Mouse (Mus musculus) G1E (cell line): Measurements from ENCODE around the gene Rftn1. TPM values are rescaled to one million over a fixed set of nuclear protein-coding genes. Genes with fewer than 3 reads are reported as not detected.

Experiments used
- ATAC-seq: 2 replicates; pipeline ENCODE4 v1.8.0; 2016; ENCODE audit warnings: mild to moderate bottlenecking; ENCODE audit not compliant: insufficient number of reproducible peaks, poor library complexity, low FRiP score, severe bottlenecking; ENCODE audit errors: extremely low read depth
- DNase-seq: peaks from one replicate; pipeline ENCODE4 v3.0.0; 2012; ENCODE audit warnings: low spot score
- H3K27me3 ChIP-seq: 2 replicates; pipeline ENCODE4 v1.6.1; 2012; ENCODE audit warnings: mild to moderate bottlenecking, low read length, inconsistent platforms; ENCODE audit not compliant: insufficient read depth
- H3K36me3 ChIP-seq: replicated peaks from 2 replicates; pipeline ENCODE3; 2012; ENCODE audit warnings: mild to moderate bottlenecking, inconsistent platforms
- H3K4me1 ChIP-seq: 2 replicates; pipeline ENCODE4 v1.6.1; 2012; ENCODE audit warnings: low read depth, low read length, inconsistent platforms, mixed read lengths; ENCODE audit not compliant: insufficient read depth
- H3K4me3 ChIP-seq: 2 replicates; pipeline ENCODE4 v1.5.1; 2012; ENCODE audit warnings: low read depth, mild to moderate bottlenecking, inconsistent platforms, low read length, moderate library complexity, mixed read lengths
- H3K9me3 ChIP-seq: replicated peaks from 2 replicates; pipeline ENCODE4 v1.6.1; 2012; ENCODE audit warnings: inconsistent platforms
- CTCF ChIP-seq: IDR thresholded peaks from 2 replicates; pipeline ENCODE4 v1.5.1; 2012; ENCODE audit warnings: low read depth, low read length, inconsistent platforms, mixed read lengths
- GATA1 ChIP-seq: IDR thresholded peaks from 2 replicates; pipeline ENCODE4 v1.6.1; 2012; ENCODE audit warnings: borderline replicate concordance, low read length, inconsistent platforms, mixed read lengths
- GATA2 ChIP-seq: IDR thresholded peaks from 2 replicates; pipeline ENCODE4 v1.6.1; 2012; ENCODE audit warnings: low read depth, low read length, inconsistent platforms, borderline replicate concordance
- POLR2AphosphoS5 ChIP-seq: IDR thresholded peaks from 2 replicates; pipeline ENCODE4 v1.6.1; 2012; ENCODE audit warnings: low read depth, low read length, inconsistent platforms; ENCODE audit not compliant: insufficient replicate concordance
- TAL1 ChIP-seq: conservative IDR thresholded peaks from 2 replicates; pipeline ENCODE4 v1.6.1; 2012; ENCODE audit warnings: low read depth, low read length, inconsistent platforms, mixed read lengths
- polyA plus RNA-seq: library from polyadenylated mRNA; stranded (reverse); fragments of >175 nt; gene quantifications from 2 replicates; pipeline ENCODE4 v1.2.3, GENCODE M21; 2012
- total RNA-seq, 2 experiments: library from RNA; stranded (forward) in 1 of 2; stranded (reverse) in 1 of 2; fragments of 200-1000 nt in 1 of 2; fragments of >200 nt in 1 of 2; fragmentation: Nextera tagmentation in 1 of 2; gene quantifications; 2 replicates each; pipeline ENCODE4 v1.2.3; 2014 to 2017

Gene Rftn1
- total and polyA plus RNA-seq, 3 experiments = not detected

DNA sequence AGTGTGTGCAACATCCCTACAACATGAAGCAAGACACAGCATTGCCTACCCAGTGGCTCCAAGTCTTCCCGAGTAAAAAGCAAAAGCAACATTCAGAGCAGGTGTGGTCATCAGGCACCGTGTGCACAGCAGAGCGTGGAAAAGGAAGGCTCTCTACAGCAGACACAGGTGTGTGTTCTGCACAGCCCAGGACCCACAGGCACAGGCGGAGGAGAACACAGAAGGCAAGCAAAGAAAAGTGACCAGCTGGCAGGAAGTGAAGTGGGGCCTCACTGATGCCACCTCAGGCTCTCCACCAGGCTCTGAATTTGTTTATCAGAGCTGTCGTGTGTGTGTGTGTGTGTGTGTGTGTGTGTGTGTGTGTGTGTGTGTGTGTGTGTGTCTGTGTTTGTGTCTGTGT lies 17.1 kb downstream of the Rftn1 start:
- no peak for DNase-seq
- no peaks in the 10 kb centered on the region for H3K36me3 ChIP-seq

DNA sequence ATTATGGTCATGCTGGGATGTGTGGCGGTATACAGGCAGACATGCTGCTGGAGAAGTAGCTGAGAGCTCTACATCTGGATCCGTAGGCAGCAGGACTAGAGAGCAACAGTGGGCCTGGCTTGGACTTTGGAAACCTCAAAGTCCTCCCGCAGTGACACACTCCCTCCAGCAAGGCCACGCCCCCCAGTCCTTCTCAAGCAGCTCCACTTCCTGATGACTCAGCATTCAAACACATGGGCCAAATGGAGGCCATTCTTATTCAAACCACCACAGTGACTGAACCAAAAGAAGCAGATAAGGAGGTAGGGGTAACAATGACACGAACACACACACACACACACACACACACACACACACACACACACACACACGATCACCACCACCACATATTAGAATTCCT lies 17.7 kb downstream of the Rftn1 start:
- ATAC-seq = no peak

More for the DNA sequence above, 17.1 kb downstream of the Rftn1 start:
- H3K27me3 ChIP-seq = no peaks in the 10 kb centered on the region
- TF ChIP-seq GATA2 (no peak), GATA1 (no peak), TAL1 (no peak), POLR2AphosphoS5 (no peak), CTCF (no peak)
- no peak overlapping the region for H3K4me3 ChIP-seq
- H3K9me3 ChIP-seq = peaks cover 88% of the 10 kb centered on the region
- ATAC-seq = no peak
- no peaks in the 10 kb centered on the region for H3K4me1 ChIP-seq

DNA sequence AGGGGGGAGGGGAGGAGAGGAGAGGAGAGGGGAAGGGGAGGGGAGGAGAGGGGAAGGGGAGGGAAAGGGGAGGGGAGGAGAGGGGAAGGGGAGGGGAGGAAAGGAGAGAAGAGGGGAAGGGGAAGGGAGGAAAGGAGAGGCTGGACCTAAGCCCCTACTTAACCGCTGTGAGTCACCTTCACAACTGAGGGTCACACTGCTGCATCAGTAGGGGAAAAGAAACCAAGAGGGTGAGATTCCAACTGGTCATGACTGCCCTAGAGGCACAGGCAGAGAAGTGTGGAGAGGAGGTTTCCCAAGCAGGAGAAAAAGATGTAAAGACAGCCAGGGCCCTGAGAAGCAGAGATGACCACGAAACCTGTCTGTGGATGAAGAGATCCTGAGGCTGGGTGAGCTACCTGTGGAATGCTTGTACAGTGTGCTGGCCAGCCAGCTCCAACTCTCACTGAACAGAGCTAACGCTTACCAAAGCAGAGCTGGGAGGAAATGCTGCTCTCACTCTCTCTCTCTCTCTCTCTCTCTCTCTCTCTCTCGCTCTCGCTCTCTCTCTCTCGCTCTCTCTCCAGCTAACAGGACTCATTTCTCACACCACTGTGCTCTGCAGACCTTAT lies 19.4 kb downstream of the Rftn1 start:
- Histone ChIP-seq H3K4me1 (no peaks in the 10 kb centered on the region), H3K9me3 (peaks cover 85% of the 10 kb centered on the region), H3K36me3 (no peaks in the 10 kb centered on the region), H3K27me3 (no peaks in the 10 kb centered on the region), H3K4me3 (no peak overlapping the region)
- no peak for ATAC-seq
- no peak for DNase-seq
- no peak for TF ChIP-seq GATA1
- no peak for TF ChIP-seq POLR2AphosphoS5
- TF ChIP-seq TAL1 = no peak
- no peak for TF ChIP-seq GATA2
- no peak for TF ChIP-seq CTCF

More for the DNA sequence above, 17.7 kb downstream of the Rftn1 start:
- H3K9me3 ChIP-seq = peaks cover 87% of the 10 kb centered on the region
- no peak for DNase-seq
- TF ChIP-seq GATA2 (no peak), GATA1 (no peak), TAL1 (no peak), POLR2AphosphoS5 (no peak), CTCF (no peak)
- no peaks in the 10 kb centered on the region for H3K4me1 ChIP-seq
- no peak overlapping the region for H3K4me3 ChIP-seq
- H3K36me3 ChIP-seq = no peaks in the 10 kb centered on the region
- H3K27me3 ChIP-seq = no peaks in the 10 kb centered on the region

DNA sequence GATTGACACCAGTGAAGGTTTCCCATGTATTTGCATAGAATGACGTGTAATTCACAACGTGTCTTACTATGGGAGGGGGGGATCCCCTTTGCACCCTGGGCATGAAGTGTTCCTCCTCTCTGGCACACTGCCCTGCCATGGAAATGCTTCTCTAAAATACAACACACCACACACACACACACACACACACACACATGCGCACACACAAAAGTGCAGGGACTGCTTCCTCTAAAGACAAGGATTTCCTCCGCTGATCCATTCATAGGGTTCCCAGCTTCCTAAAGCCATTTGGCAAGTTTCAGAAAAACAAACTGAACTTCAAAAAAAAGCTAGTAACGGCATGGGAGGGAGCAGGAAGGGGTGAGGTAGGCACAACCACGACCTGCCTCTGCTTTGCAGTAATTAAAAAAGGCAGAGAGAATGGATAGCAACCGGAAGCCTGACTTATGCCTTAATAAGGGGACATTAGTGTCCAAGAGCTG lies 20.5 kb downstream of the Rftn1 start:
- TF ChIP-seq GATA1 (no peak), POLR2AphosphoS5 (no peak), CTCF (no peak), TAL1 (no peak), GATA2 (no peak)
- DNase-seq = no peak
- no peak for ATAC-seq
- Histone ChIP-seq H3K36me3 (no peaks in the 10 kb centered on the region), H3K4me3 (no peak overlapping the region), H3K9me3 (peaks cover 82% of the 10 kb centered on the region), H3K4me1 (no peaks in the 10 kb centered on the region), H3K27me3 (no peaks in the 10 kb centered on the region)

DNA sequence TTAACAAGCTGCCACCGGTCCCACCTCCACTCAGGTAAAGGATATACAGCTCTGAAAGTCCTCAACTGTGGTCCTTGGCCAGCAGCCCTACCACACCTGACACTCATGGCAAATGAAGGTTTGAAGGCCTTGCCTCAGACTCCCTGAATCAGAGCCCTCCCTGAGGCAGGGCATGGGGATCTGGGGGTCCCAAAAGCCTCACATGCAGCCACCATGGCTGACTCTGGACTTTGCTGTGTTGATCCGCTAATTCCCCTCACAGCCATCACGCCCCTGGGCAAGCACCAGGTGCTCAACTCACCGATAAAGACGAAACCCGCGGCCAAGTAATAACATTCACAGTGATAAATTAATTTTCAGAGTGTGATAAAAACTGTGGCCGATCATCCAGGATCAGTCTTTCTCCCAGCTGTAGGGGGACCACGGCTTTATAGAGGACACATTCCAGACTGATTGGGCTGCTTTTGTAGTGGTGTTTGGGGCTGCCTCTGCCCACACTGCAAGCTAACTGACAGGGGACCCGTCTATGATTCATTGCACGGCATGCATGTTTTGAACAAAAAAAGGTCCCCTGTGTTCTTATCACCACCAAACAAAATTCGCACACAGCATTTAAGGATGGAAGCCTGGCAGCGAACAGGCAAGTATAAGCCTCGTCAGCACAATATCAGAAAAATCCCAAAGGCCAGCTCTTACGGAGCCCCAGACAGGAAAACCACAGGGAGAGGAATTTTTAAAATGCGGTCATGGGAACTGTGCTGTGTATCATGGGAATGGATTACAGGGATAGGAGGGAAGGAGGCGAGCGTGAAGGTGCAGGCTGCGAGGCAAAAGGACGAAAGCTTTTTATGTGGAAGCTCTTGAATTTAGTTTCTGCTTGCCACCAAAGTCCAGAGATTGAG lies 29.3 kb downstream of the Rftn1 start:
- TF ChIP-seq TAL1 (no peak), POLR2AphosphoS5 (no peak), GATA2 (no peak), CTCF (no peak), GATA1 (no peak)
- DNase-seq (no peak), ATAC-seq (no peak)
- H3K4me1 ChIP-seq = no peaks in the 10 kb centered on the region
- H3K9me3 ChIP-seq = peaks cover 74% of the 10 kb centered on the region
- H3K27me3 ChIP-seq = no peaks in the 10 kb centered on the region
- no peaks in the 10 kb centered on the region for H3K36me3 ChIP-seq
- H3K4me3 ChIP-seq = no peak overlapping the region

DNA sequence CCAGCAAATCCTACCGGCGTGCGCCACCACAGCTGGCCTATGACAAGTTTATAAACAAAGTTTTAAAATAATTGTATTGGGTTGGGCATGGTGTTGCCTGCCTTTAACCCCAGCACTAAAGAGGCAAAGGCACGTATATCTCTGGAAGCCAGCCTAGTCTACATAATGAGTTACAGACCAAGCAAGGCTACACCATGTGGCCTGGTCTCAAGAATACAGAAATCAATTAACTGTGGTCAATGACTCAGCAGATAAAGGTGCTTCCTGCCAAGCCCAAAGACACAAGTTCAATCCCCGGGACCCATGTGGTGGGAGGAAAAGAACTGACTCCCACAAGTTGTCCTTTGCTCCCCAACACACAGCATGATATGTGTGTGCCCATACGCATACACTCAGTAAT lies 30.1 kb downstream of the Rftn1 start:
- ATAC-seq (no peak), DNase-seq (no peak)
- Histone ChIP-seq H3K4me3 (no peak overlapping the region), H3K36me3 (no peaks in the 10 kb centered on the region), H3K27me3 (no peaks in the 10 kb centered on the region), H3K9me3 (peaks cover 73% of the 10 kb centered on the region), H3K4me1 (no peaks in the 10 kb centered on the region)
- TF ChIP-seq GATA2 (no peak), POLR2AphosphoS5 (no peak), CTCF (no peak), TAL1 (no peak), GATA1 (no peak)
